Mouse (Mus musculus) embryonic facial prominence, embryonic 11.5 days (tissue): ENCODE measurements around the gene Tbx2. TPM values are rescaled to one million over a fixed set of nuclear protein-coding genes. Genes with fewer than 3 reads are reported as not detected.
A peak's percentile ranks its signal among the peaks of the same experiment; 100 is the strongest.

Experiments
- ATAC-seq: fragments of 200-750 bp; cut with Nextera tagmentation; replicated peaks from 2 replicates; pipeline ENCODE4 v1.8.0; 2017; ENCODE audit warnings: low read depth; ENCODE audit not compliant: insufficient number of reproducible peaks, low FRiP score, low TSS enrichment
- DNase-seq: peaks from one replicate; pipeline ENCODE4 v3.0.0-alpha.2; 2015; ENCODE audit warnings: low spot score
- H3K27ac ChIP-seq: fragments of 300-500 bp; sonication (generic); replicated peaks from 2 replicates; pipeline ENCODE4 v1.5.1; 2014; ENCODE audit warnings: mild to moderate bottlenecking, low read depth, low read length, control low read depth
- H3K27me3 ChIP-seq: fragments of 300-500 bp; sonication (generic); 2 replicates; pipeline ENCODE4 v1.6.1; 2014; ENCODE audit warnings: mild to moderate bottlenecking, low read length, moderate library complexity, mixed read lengths; ENCODE audit not compliant: control insufficient read depth, insufficient read depth
- H3K36me3 ChIP-seq: fragments of 300-500 bp; sonication (generic); replicated peaks from 2 replicates; pipeline ENCODE4 v1.6.1; 2014; ENCODE audit warnings: low read depth, mild to moderate bottlenecking, low read length, moderate library complexity, mixed read lengths; ENCODE audit not compliant: control insufficient read depth, insufficient read depth
- H3K4me1 ChIP-seq: fragments of 300-500 bp; sonication (generic); 2 replicates; pipeline ENCODE4 v1.6.1; 2014; ENCODE audit warnings: low read length, mixed read lengths; ENCODE audit not compliant: control insufficient read depth, insufficient read depth
- H3K4me2 ChIP-seq: fragments of 300-500 bp; sonication (generic); 2 replicates; pipeline ENCODE4 v1.6.1; 2014; ENCODE audit warnings: low read depth, mild to moderate bottlenecking, control low read depth, low read length, moderate library complexity
- H3K4me3 ChIP-seq: fragments of 300-500 bp; sonication (generic); 2 replicates; pipeline ENCODE4 v1.5.1; 2014; ENCODE audit warnings: low read depth, low read length, control low read depth
- H3K9ac ChIP-seq: fragments of 300-500 bp; sonication (generic); replicated peaks from 2 replicates; pipeline ENCODE4 v1.6.1; 2014; ENCODE audit warnings: mild to moderate bottlenecking, control low read depth, low read length
- H3K9me3 ChIP-seq: fragments of 300-500 bp; sonication (generic); replicated peaks from 2 replicates; pipeline ENCODE4 v1.6.1; 2016; ENCODE audit warnings: mild to moderate bottlenecking, low read length, inconsistent platforms, mixed read lengths; ENCODE audit not compliant: control insufficient read depth
- WGBS: fragments of 180-500 bp; shearing (Covaris S2); extraction: QIAGEN DNeasy Blood & Tissue Kit; methylation state at CpG from one replicate; pipeline ENCODE4 v1.1.7; 2014; 5-methylcytosine and 5-hydroxymethylcytosine counted together
- polyA plus RNA-seq: library from polyadenylated mRNA; unstranded; fragments of >200 nt; fragmentation: Nextera tagmentation; extraction: Ambion mirVana; gene quantifications from 2 replicates; pipeline ENCODE4 v1.2.1, GENCODE M21; 2014

The Tbx2 gene
- polyA plus RNA-seq, 1 experiment from 2014 or later, result 25.9 TPM

DNA sequence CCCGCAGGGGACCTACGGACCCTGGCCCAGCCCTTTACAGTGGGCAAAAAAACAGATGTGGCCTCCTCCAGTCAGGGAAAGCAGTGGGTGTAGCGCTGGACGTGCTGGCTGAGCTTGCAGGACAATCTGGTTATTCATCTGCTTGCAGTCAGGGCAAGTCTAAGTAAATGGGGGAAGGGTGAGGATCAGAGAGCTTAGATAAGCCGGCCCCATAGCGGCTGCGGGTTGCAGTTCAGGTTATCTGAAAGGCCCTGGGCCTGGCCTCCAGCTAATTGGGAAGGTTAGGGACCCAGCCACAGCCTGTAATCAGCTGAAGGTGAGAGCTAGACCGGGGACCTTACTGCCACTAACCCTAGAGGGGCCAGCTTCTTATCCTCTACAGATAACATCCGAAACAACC, 5.0 kb upstream of the Tbx2 start:
- Histone ChIP-seq H3K36me3 (no peaks in the 10 kb centered on the region), H3K9ac (no peak overlapping the region), H3K4me2 (0 out of 2 replicates have a peak overlapping the region, but pooled peaks have one; percentile 13), H3K4me1 (peaks cover 20% of the 10 kb centered on the region), H3K27me3 (peaks cover 34% of the 10 kb centered on the region), H3K27ac (0 out of 2 replicates have a peak overlapping the region, but pooled peaks have one; percentile 22), H3K4me3 (no peak overlapping the region), H3K9me3 (no peaks in the 10 kb centered on the region)
- DNase-seq (peak; percentile 33), ATAC-seq (no peak)
- 7% methylated on average over 9 of the region's 9 CpGs for WGBS

DNA sequence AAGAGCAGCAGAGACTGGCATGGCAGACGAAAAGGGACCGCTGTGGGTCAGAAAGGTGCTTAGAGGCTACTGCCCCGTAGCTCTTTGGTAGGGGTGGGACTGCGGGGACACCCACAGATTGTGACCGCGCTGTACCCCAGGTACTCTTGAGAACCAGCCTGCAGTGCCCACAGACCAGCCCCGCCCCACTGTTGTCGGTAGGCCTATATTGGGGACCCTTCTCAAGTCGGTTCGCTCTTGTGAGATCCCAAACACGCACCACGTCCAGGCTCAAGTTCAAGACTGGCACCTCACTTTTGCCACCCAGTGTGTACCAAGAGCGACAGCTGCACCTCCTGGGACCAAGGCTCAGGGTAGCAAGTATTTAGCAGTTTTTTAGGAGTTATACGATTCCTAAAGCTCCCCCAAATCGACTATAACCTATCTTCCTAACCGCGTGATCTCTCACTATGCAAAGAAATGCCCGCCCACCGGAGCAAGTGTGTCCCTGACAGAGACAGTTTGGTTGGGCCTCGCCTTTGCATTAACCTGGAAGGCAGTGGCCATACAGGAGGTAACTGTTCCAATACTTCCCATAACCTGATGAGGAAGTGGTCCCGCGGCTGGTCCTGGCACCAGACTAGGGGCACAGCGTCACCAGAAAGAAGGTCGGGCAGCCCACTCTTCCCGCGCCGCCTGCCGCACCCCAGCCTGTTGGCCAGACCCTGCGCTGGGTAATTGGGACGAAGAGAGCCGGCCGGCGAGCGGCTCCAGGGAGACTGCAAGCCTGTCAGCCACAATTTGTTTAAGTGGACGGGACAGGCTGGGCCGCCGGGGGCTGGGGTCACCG, 3.4 kb upstream of the Tbx2 start:
- H3K9me3 ChIP-seq, result no peaks in the 10 kb centered on the region
- peaks cover 36% of the 10 kb centered on the region for H3K27me3 ChIP-seq
- H3K4me3 ChIP-seq, result peak overlapping the region; percentile 79
- DNase-seq (peak; percentile 59), ATAC-seq (no peak)
- H3K9ac ChIP-seq, result peak overlapping the region; percentile 96
- peak overlapping the region; percentile 81 for H3K27ac ChIP-seq
- peaks cover 20% of the 10 kb centered on the region for H3K4me1 ChIP-seq
- no peaks in the 10 kb centered on the region for H3K36me3 ChIP-seq
- 5% methylated on average over 38 of the region's 38 CpGs for WGBS
- H3K4me2 ChIP-seq, result peak overlapping the region; percentile 73

DNA sequence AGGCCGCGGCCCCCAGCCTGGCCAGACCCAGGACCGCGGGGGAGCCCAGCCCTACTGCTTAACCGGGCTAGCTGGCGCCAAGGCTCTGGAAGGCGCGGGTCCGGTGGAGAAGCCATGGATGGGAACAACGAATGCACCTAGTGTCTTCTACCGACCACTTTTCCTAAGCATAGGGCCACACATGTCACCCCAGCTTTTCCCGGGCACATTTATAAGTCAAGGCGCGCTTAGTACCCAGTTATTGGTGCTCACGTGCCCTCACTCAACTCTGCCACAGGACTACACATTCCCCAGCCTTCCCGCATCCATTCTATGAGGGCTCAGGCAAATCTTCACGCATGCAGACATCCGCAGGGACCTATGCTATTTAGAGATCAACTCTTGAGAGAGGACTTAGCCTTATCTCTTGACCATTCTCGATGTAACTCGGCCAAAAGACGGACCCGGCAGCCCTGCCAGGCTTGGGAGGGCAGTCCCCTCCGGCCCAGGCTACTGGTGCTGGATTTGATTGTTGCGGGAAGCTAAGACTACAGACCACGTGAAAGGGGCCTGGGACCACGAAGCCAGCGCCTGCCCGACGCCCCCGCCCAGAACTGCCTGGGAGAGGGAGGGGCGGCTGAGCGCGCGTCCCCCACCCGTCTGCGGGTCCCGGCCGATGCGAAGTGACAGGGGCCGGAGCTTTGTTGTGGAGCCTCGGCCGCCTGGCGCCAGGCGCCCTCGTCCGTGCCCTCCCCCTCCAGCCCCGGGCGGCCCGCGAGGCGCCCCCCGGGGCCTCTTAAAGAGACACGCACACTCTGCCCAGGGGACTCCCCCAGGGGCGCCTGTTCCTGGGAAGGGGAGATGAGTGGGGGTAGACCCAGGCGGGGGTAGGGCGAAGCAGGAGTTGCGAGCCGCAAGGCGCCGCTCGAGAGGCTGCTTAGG, 2.6 kb upstream of the Tbx2 start:
- DNase-seq (peak; percentile 78), ATAC-seq (peak; percentile 27)
- Histone ChIP-seq H3K27ac (peak overlapping the region; percentile 81), H3K27me3 (peaks cover 38% of the 10 kb centered on the region), H3K4me1 (peaks cover 20% of the 10 kb centered on the region), H3K4me2 (peak overlapping the region; percentile 73), H3K4me3 (peak overlapping the region; percentile 79), H3K9me3 (no peaks in the 10 kb centered on the region), H3K36me3 (no peaks in the 10 kb centered on the region), H3K9ac (peak overlapping the region; percentile 96)
- WGBS, result under 1% methylated on average over 51 of the region's 61 CpGs

DNA sequence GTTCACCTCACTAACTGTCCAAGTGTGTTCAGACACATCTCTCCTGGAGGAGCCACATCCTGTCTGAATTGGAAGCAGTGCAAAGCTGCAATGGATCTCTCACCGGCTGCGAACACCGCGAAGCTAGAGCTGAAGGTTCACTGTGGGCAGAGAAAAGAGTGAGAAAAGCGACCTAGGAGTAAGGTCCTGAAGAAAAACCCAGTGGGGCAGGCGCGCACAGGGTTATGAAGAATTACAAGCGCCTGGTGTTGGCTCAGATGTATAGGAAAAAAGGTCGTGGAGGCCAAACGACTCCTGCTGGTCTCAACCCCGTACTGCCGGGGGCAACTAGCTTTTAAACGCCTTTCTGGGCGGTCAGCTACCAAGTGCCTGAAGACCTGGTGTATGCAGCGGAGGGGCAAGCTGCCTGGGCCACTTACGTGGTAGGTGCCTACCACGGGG, 1.4 kb upstream of the Tbx2 start:
- DNase-seq, result peak; percentile 70
- H3K9me3 ChIP-seq, result no peaks in the 10 kb centered on the region
- H3K27me3 ChIP-seq, result peaks cover 40% of the 10 kb centered on the region
- peak overlapping the region; percentile 79 for H3K4me3 ChIP-seq
- peaks cover 15% of the 10 kb centered on the region for H3K4me1 ChIP-seq
- H3K9ac ChIP-seq, result peak overlapping the region; percentile 96
- no peak for ATAC-seq
- WGBS, result under 1% methylated on average over 17 of the region's 17 CpGs
- no peaks in the 10 kb centered on the region for H3K36me3 ChIP-seq
- peak overlapping the region; percentile 73 for H3K4me2 ChIP-seq
- H3K27ac ChIP-seq, result peak overlapping the region; percentile 81

DNA sequence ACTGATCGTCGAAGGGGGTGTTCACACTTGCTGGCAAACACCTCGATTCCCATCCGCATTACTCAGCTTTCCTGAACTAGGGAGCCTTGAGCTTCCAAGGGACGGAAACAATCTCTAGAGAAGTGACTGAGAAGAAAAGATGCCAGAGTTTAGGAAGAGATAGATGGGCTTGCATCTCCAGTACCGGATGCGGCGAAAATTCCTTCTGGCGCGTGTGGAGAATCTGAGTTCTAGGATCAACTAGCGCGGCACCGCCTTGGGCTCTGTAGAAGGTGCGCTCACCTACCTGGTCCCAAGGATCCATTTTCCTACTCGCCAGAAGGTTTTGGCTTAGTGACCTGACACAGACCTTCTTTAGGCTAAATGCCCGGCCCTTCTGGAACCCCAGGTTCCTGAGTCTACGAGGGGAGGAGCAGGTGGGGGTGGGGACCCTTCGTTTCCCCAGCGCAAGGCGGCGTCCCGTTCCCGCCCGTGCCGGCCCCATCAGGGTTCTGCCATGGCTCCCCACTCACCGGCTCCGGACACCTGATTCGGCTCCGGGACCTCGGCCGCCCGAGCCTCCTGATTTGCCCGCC, 608 bp upstream of the Tbx2 start:
- peak; percentile 58 for DNase-seq
- Histone ChIP-seq H3K27ac (peak overlapping the region; percentile 81), H3K9me3 (no peaks in the 10 kb centered on the region), H3K9ac (peak overlapping the region; percentile 96), H3K4me2 (peak overlapping the region; percentile 90), H3K27me3 (peaks cover 42% of the 10 kb centered on the region), H3K4me3 (peak overlapping the region; percentile 79), H3K4me1 (peaks cover 15% of the 10 kb centered on the region), H3K36me3 (no peaks in the 10 kb centered on the region)
- 0 out of 2 replicates have a peak, but pooled peaks have one; percentile 1 for ATAC-seq
- under 1% methylated on average over 33 of the region's 33 CpGs for WGBS

DNA sequence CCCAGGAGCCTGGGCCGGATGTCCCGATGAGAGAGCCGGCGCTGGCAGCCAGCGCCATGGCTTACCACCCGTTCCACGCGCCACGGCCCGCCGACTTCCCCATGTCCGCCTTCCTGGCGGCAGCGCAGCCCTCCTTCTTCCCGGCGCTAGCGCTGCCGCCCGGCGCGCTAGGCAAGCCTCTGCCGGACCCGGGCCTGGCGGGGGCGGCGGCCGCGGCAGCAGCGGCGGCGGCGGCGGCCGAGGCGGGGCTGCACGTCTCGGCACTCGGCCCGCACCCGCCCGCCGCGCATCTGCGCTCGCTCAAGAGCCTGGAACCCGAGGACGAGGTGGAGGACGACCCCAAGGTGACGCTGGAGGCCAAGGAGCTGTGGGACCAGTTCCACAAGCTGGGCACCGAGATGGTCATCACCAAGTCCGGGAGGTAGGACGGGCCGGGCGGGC, 750 bp downstream of the Tbx2 start:
- ATAC-seq (no peak), DNase-seq (no peak)
- Histone ChIP-seq H3K4me2 (peak overlapping the region; percentile 90), H3K9me3 (no peaks in the 10 kb centered on the region), H3K9ac (peak overlapping the region; percentile 96), H3K36me3 (no peaks in the 10 kb centered on the region; the same call in 1 of the 2 replicates), H3K27ac (peak overlapping the region; percentile 96), H3K27me3 (peaks cover 40% of the 10 kb centered on the region), H3K4me1 (peaks cover 12% of the 10 kb centered on the region), H3K4me3 (peak overlapping the region; percentile 79)
- WGBS, result 2% methylated on average over 35 of the region's 54 CpGs

DNA sequence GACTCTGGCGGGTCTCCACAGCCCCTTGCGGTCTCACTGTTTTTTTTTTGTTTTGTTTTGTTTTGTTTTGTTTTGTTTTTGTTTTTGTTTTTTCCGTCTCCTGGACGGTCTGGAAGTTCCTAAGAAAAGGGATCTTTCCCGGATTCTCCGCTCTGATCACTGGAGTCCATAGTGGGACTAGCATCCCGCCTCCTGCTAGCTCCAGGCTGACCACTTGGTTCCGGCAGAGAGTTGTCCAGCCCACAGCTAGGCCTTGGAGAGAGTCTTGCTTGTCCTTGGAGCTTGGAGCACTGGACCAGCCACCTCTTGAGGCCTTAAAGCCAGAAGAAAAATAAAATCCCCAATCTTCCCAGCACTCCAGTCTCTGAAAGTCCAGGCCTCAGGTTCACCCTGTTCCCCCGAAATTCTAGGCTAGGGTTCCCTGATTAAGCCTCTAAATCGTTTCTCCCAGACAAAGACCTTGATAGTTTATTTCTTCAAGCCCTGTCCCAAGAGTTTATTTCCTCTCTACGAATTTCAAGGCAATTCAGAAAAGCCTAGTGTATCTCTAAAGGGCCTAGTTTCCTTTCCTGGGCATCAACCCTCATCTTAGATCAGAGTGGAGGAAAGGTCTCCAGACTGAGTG, 1.5 kb downstream of the Tbx2 start:
- peaks cover 12% of the 10 kb centered on the region for H3K4me1 ChIP-seq

More for the DNA sequence above, 1.5 kb downstream of the Tbx2 start:
- H3K9ac ChIP-seq, result peak overlapping the region; percentile 96
- peak; percentile 47 for DNase-seq
- H3K27ac ChIP-seq, result peak overlapping the region; percentile 96
- peak overlapping the region; percentile 79 for H3K4me3 ChIP-seq
- H3K36me3 ChIP-seq, result no peaks in the 10 kb centered on the region; the same call in 1 of the 2 replicates
- no peak for ATAC-seq
- no peaks in the 10 kb centered on the region for H3K9me3 ChIP-seq
- 1% methylated on average over 11 of the region's 11 CpGs for WGBS
- H3K4me2 ChIP-seq, result peak overlapping the region; percentile 90
- H3K27me3 ChIP-seq, result peaks cover 37% of the 10 kb centered on the region
